Mouse (Mus musculus): Measurements from ENCODE around the gene Snrk.

Gene Snrk

DNA sequence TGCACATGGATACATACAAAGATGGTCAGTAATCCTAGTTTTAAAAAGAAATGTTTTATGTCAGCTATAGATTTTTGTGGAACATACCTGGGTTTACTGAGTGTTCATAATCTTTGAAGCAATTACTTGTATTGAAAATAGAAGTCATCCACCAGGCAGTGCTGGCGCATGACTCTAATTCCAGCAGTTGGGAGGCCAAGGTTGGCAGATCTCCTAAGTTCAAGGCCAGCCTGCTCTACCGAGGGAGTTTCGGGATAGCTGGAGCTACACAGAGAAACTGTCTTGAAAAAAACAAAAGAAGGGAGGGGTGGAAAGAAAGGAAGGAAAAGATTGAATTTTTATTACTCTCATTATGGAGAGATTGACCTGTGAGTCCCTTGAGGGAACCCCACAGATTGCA is 31.3 kb downstream of the Snrk start:
- TF ChIP-seq GATA4 (IDR thresholded peaks at IDR 0.05; ENCODE audit: insufficient replicate concordance, low read length) = no peak

DNA sequence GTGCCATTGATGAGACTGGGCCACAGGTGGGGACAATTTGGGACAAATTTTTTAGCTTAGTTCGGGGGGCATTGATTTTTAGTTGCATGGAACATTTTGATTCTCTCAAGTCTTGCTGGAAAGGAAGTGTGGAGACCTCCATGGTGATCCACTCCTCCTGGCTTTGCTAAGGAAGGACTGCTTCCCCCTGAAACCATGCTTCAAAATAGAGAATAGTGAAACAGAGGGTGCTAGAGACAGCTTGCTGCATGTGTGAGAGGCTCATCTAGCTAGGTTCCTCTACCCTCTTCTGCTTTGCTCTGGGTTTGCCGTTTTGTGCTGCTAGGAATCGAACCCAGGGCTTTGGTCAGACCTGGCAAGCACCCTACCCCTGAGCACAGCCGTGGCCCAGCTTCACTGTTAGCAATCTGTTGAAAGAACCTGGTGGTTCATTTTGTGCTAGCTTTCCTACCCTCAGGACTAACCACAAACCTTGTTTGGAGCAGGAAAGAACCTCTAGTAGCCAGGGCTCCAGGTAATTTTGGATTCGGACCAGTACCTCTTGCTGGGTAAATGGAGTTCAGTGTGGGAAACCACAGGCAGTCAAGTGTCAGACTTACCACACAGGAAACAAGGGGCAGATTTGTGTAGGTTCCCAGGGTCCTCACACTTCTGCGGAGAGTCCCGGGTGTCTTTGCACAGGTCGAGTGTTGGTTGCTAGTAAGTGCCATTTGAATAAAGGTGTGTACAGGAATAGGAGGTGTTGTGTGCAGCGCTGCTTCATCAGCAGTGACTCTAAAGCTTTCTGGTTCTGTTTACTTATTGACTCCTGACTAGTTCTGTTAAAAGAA is 33.1 kb downstream of the Snrk start:
- no peak for TF ChIP-seq GATA4 (IDR thresholded peaks at IDR 0.05; ENCODE audit: insufficient replicate concordance, low read length)

DNA sequence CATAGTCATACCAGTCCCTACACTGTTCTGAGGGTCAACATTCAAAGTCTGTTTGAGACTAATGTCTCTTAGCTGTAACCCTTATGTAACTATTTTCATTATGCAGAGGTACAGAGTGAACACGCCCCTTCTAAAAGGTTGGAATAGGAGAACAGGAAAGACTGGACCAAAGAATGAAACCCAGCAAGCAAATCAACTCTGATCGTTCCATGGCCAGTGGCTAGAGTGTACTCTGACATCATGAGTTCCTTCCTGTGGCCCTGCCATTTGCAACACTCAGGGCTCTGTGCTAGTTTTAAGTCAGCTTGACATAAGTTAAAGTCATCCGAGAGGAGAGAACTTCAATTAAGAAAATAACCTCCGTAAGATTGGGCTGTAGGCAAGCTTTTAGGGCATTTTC is 35.0 kb downstream of the Snrk start:
- TF ChIP-seq GATA4 (IDR thresholded peaks at IDR 0.05; ENCODE audit: insufficient replicate concordance, low read length) = no peak

DNA sequence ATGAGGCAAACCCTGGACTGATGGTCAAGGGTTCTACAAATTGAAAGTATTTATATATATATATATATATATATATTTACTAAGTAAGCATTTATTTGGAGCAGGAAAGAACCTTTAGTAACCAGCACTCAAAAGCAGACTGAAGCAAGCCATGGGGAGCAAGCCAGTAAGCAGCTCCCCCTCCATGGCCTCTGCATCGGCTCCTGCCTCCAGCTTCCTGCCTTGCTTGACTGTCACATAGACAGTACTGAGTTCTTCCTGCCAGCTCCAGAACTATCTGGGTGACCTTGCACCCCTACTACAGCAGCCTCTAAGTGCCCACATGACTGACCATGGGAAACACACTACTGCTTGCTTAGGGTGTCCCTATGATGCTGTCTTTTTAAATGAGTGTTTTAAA is 35.4 kb downstream of the Snrk start:
- no peak; the same call in 1 of the 2 replicates for TF ChIP-seq GATA4 (IDR thresholded peaks at IDR 0.05; ENCODE audit: insufficient replicate concordance, low read length)

DNA sequence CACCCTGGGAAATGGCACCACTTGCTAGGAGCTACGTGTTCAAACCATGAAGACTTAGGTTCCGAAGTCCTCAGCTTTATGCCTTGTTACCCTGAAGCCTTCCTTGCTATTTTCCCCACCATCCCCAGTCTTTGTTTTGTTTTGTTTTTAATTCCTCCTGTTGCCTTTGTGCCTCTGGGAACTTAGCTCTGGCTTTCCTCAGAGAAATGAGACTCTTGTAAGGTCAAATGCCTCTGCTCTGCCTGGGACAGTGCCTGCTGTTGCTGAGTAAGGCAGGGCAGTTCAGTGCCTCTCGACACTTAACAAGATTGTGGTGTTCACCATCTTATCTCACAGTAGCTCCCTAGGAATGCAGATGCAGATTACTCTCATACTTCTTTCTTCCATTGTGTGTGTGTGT is 36.4 kb downstream of the Snrk start:
- TF ChIP-seq GATA4 (IDR thresholded peaks at IDR 0.05; ENCODE audit: insufficient replicate concordance, low read length) = no peak

DNA sequence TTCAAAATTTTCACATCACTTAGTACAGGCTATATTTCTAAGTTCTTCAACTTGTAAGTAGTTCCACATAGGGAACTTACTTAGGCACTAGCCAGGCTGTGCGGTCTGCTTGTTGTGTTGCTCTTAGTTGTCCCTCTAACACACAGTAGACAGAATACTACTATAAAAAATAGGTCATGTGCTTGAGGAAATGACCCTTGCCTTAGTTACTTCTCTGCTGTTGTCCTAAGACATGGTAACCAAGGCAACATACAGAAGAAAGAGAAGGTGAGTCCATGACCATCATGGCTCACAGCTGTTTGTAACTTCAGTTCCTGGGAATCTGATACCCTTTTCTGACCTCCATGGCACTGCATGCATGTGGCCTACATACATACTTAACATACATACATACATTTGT is 38.1 kb downstream of the Snrk start:
- TF ChIP-seq GATA4 (IDR thresholded peaks at IDR 0.05; ENCODE audit: insufficient replicate concordance, low read length) = no peak

DNA sequence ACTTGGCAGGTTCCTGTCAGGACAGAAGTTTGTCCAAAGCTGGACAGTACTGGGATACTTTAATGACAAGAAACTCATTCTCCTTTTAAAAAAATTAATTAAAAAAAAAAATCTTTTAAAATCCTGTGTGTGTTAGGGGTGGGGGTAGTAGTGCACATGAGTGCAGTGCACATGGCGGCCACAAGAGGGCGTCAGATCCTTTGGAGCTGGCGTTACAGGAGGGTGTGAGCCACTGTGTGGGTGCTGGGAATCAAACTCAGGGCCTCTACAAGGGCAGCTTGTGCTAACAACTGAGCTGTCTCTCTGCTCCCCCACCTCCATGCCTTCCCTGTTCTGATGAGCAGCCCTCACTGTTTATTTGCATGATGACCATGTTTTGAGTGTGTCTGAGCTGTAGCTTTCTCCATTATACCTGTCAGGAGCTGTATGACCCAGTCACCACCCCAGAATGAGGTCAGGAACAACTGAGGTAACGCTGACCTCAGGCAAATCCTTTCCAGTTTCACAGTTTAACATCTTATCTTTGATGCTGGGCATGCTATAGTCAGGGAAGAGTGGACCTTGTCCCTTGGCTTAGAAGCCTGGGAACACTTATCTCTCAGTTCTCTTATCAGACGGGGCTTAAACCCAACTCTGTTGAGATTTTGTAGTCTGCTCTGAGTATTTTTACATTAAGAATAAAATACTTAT is 39.5 kb downstream of the Snrk start:
- peak; percentile 69 for TF ChIP-seq GATA4 (IDR thresholded peaks at IDR 0.05; ENCODE audit: insufficient replicate concordance, low read length)

DNA sequence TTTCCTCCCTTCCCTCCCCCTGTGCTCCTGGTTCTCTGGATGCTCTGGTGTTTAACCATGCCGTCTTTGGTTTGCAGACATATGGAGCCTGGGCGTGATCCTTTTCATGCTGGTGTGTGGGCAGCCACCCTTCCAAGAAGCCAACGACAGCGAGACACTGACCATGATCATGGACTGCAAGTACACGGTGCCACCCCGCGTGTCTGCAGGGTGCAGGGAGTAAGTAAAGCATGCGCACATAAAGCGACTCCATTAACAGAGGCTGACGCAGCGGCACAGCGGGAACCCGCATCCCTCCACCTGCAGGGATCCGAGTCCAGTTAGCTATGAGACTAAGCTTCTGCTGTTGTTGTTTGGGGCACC is 40.0 kb downstream of the Snrk start:
- no peak for TF ChIP-seq GATA4 (IDR thresholded peaks at IDR 0.05; ENCODE audit: insufficient replicate concordance, low read length)

DNA sequence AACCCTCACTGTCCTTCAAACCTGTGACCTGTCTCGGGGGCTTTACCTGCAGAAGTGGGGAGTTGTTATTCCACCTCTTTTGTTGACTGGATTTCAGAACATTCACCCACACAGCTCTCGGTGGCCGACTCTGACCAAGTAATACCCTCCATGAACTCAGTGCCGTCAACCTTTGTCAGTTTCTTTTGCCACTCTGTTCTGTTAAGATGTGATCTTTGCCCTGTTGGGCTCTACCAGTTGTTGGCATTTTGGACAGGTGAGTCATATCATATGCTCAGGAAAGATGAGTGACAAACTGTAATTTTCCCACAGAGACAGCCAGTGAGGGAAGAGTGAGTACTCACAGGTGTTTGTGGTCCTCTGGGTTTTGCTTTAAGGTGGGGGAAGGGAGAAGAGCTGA is 47.5 kb downstream of the Snrk start:
- no peak for TF ChIP-seq GATA4 (IDR thresholded peaks at IDR 0.05; ENCODE audit: insufficient replicate concordance, low read length)

DNA sequence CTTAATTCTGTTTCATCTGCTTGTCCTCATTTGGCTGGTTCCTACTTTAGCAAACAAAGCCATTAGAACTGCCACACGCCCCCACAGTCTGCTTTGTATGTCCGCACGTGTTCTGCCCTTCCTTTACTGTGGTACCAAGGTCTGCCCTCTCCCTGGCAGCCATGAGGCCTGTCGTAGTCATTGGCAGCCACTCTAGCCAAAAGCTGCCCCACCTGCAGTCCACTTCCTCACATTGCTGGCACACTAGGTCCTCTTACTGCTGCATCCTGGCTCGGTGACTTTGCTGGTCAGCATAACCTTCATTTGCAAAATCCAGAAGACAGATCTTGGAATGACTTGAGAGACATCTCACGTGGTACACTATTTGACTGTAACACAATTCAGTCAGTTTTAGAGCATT is 52.8 kb downstream of the Snrk start:
- TF ChIP-seq GATA4 (IDR thresholded peaks at IDR 0.05; ENCODE audit: insufficient replicate concordance, low read length) = no peak

DNA sequence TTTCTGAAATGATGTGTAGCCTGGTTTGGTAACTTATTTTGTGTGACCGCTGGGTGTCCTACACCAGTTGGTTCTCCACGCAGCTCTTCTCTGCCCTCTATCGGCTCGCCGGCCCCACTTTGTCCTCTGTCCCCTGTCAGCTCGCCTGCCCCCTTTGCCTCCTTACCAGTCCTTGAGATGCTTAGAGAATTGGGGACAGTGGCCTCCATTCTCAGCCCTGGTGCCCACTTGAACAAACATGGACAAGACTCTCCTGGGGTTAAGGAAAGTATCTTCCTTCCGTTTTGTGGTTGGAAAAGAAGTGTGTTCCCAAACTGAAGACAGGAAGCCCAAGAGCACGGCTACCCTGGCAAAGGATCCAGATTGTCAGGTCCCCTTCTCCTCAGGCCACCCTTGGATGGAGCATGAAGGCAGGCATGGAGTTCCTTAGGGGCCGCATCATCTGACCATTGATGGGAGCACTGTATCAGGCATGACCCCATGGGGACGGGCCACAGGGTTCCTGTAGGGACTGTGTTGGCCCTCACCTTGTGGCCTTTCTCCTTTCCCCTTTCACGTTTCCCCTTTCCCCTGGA is 55.6 kb downstream of the Snrk start:
- no peak for TF ChIP-seq GATA4 (IDR thresholded peaks at IDR 0.05; ENCODE audit: insufficient replicate concordance, low read length)

DNA sequence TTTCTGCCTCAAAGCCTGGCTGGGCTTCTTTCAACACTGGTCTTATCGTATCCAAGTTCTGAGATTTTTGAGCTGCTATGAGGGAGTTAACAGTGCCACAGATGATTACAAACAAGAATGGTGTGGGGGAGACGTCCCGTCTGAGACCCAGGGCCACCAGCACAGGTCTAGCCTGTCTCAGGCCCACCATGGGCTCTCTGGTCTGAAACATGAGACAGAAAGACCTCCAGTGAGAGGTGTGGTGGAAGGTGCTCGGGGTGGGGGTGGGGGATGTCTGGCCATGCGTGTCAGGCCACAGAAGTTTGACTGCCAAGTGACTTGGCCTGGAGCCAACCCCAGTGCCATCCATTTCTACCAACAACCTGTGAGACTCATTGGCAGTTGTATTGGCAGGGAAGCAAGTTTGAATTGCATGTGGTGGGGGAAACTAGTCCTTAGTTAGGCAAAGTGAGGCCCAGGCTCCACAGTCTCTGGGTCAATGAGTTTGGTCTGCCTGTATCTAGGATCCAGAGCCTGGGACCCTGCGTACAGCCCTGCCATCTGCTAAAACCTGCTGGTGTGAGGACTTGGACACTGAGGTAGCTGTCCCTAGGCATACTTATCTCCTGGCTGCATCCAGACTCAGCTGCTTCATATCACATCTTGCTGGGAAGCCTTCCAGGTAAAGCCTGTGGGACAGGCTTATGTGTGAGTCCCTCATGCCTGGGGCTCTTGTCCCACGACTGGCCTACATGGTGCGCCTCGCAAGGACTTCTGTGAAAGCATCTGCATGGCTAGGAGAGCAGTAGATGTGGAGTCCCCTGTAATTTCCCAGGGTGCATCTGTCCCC is 56.6 kb downstream of the Snrk start:
- no peak for TF ChIP-seq GATA4 (IDR thresholded peaks at IDR 0.05; ENCODE audit: insufficient replicate concordance, low read length)

DNA sequence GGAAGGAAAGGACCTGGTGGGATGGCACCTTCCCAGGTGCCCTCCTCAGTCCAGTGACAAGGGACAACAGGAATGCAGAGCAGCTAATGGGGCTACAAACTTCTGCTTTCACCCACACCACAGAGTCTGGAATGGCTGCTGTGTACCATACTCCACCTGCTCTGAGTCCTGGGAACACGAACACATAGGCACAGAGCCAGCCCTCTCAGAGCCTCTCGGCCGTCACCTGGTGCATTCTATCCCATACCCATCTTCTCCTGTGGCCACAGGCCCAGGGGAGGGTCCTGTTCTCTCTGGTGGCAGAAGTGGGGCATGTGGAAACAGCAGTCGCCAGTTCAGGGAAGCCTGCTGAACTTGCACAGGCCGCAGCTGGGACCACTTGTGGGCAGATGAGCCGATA is 57.7 kb downstream of the Snrk start:
- no peak for TF ChIP-seq GATA4 (IDR thresholded peaks at IDR 0.05; ENCODE audit: insufficient replicate concordance, low read length)

DNA sequence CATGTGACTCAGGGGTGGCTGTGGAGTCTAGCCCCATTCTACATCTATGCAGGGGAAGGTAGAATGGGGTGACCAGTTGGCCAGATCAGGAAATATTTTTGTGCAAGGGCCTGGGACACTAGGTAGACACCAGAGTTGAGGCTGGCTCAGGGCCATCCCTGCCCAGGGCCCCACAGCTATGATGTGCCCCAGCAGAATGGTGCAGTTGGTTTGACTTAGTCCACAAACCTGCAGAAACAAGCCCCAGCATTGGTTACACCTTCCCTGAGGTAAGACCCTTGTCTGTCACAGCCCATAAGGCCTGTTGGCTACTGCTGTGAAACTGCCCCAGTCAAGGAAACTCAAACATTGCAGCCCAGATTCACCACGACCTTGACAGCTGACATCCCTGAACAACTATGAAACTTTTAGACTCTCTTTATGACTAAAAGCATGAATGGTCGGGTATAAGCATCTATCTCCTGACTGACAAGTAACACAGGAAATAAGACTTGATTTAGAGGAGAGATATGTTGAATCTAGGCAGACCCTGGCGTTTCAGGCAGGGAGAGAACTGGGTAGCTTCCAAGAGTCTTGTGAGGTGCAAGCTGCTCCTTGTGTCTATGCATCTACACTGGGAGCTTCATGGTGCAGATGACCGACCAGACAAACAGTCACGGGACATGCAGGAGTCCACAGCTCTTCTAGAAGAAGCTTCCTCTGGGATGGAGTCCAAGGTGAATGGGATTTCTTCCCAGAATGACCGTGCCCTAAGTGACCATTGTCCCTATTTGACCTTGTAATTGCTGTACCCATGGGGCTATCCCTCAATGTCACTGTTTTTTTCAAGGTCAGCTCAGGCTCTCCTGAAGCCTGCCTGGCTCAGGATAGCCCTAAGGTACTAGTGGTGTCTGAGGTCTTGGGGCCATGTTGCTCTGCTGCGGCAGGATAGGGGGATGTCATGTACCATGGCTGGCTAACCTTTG is 60.5 kb downstream of the Snrk start:
- no peak for TF ChIP-seq GATA4 (IDR thresholded peaks at IDR 0.05; ENCODE audit: insufficient replicate concordance, low read length)

Data from liver, adult (tissue).